Mouse (Mus musculus): ENCODE measurements at regions not wholly inside any gene's neighbourhood (a gene's known extent, or its start where the extent isn't known, plus 50 kb on each side); places are given as distances from the start of the nearest gene placed in this dataset.

- TF ChIP-seq CHD2 (IDR thresholded peaks at IDR 0.05; ENCODE audit: low read depth, low read length) (no peak), HCFC1 (IDR thresholded peaks at IDR 0.05; ENCODE audit: borderline replicate concordance, insufficient read depth, low read length) (no peak), MAFK (IDR thresholded peaks at IDR 0.05; ENCODE audit: insufficient read depth, low read depth, low read length) (no peak), ZC3H11A (IDR thresholded peaks at IDR 0.05; ENCODE audit: borderline replicate concordance, low read depth, low read length) (no peak), ZNF384 (IDR thresholded peaks at IDR 0.05; ENCODE audit: low read depth, low read length) (peak; percentile 91)
Measured at GRCm38 (mm10) chr6:111911997-111912396, 361.6 kb upstream of the Lmcd1 start.

Measured in ES-E14 (cell line).